Comparison of ENCODE assay signal across 17 mouse cellular contexts in genomic region chr4:117906196-117906595, GRCm38 (mm10). TPM values are rescaled to one million over a fixed set of nuclear protein-coding genes. Genes with fewer than 3 reads are reported as not detected.
DNase-seq lines count a peak whose midpoint lies in the region; ATAC-seq lines count a peak whose summit lies in the region.
"Had no signal": no experiment of that assay in that cellular context is flagged by ENCODE, and none has a peak within 500 bp of the region (broad histone marks: within the 10 kb centered on the region; RNA-seq: fewer than 3 reads in every experiment).

No protein-coding gene starts in this region.

- no peaks in the 10 kb centered on the region for H3K9me3 ChIP-seq in forebrain, embryonic 15.5 days
- no peaks in the 10 kb centered on the region for H3K9me3 ChIP-seq in forebrain, embryonic 12.5 days
- H3K9me3 ChIP-seq in lung, embryonic 16.5 days (ENCODE audit: control insufficient read depth, low read length), result no peaks in the 10 kb centered on the region
- H3K9me3 ChIP-seq in hindbrain, embryonic 10.5 days, result no peaks in the 10 kb centered on the region
- H3K9me3 ChIP-seq in hindbrain, embryonic 16.5 days (ENCODE audit: control insufficient read depth, low read length), result no peaks in the 10 kb centered on the region
- H3K9me3 ChIP-seq: embryonic facial prominence, embryonic 15.5 days; limb, embryonic 10.5 days; liver, embryonic 15.5 days had no signal

- DNase-seq in 3T3-L1 (ENCODE audit: low read depth, low spot score), result peak; percentile 79
- no peak for DNase-seq in hindbrain, embryonic 10.5 days (ENCODE audit: low spot score)
- DNase-seq: cerebellum, postnatal 14 days; heart, postnatal 36 days; kidney, postnatal 10 days; thymus, adult 2 months had no signal

- WGBS in forebrain, embryonic 15.5 days, result 79% methylated on average over 3 of the region's 3 CpGs
- WGBS in forebrain, embryonic 12.5 days, result 95% methylated on average over 3 of the region's 3 CpGs
- WGBS in lung, embryonic 16.5 days, result 45% methylated on average over 3 of the region's 3 CpGs
- WGBS in hindbrain, embryonic 10.5 days, result 93% methylated on average over 3 of the region's 3 CpGs
- 88% methylated on average over 3 of the region's 3 CpGs for WGBS in hindbrain, embryonic 16.5 days

- H3K27ac ChIP-seq in forebrain, embryonic 15.5 days (replicated peaks), result 0 out of 2 replicates have a peak overlapping the region, but pooled peaks have one; percentile 8
- no peak overlapping the region for H3K27ac ChIP-seq in forebrain, embryonic 12.5 days
- peak overlapping the region; percentile 49; the same call in 1 of the 2 replicates for H3K27ac ChIP-seq in brown adipose tissue, adult 24 weeks (replicated peaks; ENCODE audit: low read depth, low read length)
- no peak overlapping the region for H3K27ac ChIP-seq in lung, embryonic 16.5 days (ENCODE audit: low read length)
- H3K27ac ChIP-seq in hindbrain, embryonic 10.5 days, result no peak overlapping the region
- H3K27ac ChIP-seq in hindbrain, embryonic 16.5 days (ENCODE audit: low read depth, low read length), result no peak overlapping the region
- H3K27ac ChIP-seq: embryonic facial prominence, embryonic 15.5 days; limb, embryonic 10.5 days; liver, embryonic 15.5 days had no signal

- no peaks in the 10 kb centered on the region for H3K27me3 ChIP-seq in forebrain, embryonic 15.5 days
- no peaks in the 10 kb centered on the region for H3K27me3 ChIP-seq in forebrain, embryonic 12.5 days
- H3K27me3 ChIP-seq in lung, embryonic 16.5 days (ENCODE audit: control insufficient read depth, insufficient read depth, low read depth, low read length), result no peaks in the 10 kb centered on the region
- no peaks in the 10 kb centered on the region for H3K27me3 ChIP-seq in hindbrain, embryonic 10.5 days (ENCODE audit: insufficient read depth, poor library complexity, severe bottlenecking)
- H3K27me3 ChIP-seq in hindbrain, embryonic 16.5 days (replicated peaks; ENCODE audit: control insufficient read depth, insufficient read depth, low read length), result no peaks in the 10 kb centered on the region
- H3K27me3 ChIP-seq: embryonic facial prominence, embryonic 15.5 days; liver, embryonic 15.5 days had no signal

- no peak for ATAC-seq in forebrain, embryonic 15.5 days (replicated peaks)
- no peak for ATAC-seq in forebrain, embryonic 12.5 days (ENCODE audit: low FRiP score)
- peak; percentile 84 for ATAC-seq in lung, embryonic 16.5 days (ENCODE audit: low read depth)
- ATAC-seq in activated CD4-positive, CD25-positive, alpha-beta regulatory T cell, adult 4 months, result no peak
- ATAC-seq in hindbrain, embryonic 16.5 days, result no peak

- no peak overlapping the region for H3K4me3 ChIP-seq in forebrain, embryonic 15.5 days
- no peak overlapping the region for H3K4me3 ChIP-seq in forebrain, embryonic 12.5 days (replicated peaks)
- no peak overlapping the region for H3K4me3 ChIP-seq in brown adipose tissue, adult 24 weeks (ENCODE audit: insufficient read depth, low read depth, low read length)
- no peak overlapping the region for H3K4me3 ChIP-seq in lung, embryonic 16.5 days (ENCODE audit: low read length)
- H3K4me3 ChIP-seq in hindbrain, embryonic 10.5 days, result no peak overlapping the region
- no peak overlapping the region for H3K4me3 ChIP-seq in hindbrain, embryonic 16.5 days (ENCODE audit: low read length)
- H3K4me3 ChIP-seq: embryonic facial prominence, embryonic 15.5 days; limb, embryonic 10.5 days; liver, embryonic 15.5 days; myocyte had no signal

- H3K4me1 ChIP-seq in forebrain, embryonic 15.5 days, result peaks cover 48% of the 10 kb centered on the region
- peaks cover 32% of the 10 kb centered on the region for H3K4me1 ChIP-seq in forebrain, embryonic 12.5 days
- H3K4me1 ChIP-seq in brown adipose tissue, adult 24 weeks (ENCODE audit: control insufficient read depth, insufficient read depth, insufficient read length, low read length), result peaks cover 12% of the 10 kb centered on the region
- peaks cover 8% of the 10 kb centered on the region for H3K4me1 ChIP-seq in lung, embryonic 16.5 days (replicated peaks; ENCODE audit: control insufficient read depth, insufficient read depth, low read length)
- peaks cover 23% of the 10 kb centered on the region for H3K4me1 ChIP-seq in hindbrain, embryonic 10.5 days (replicated peaks)
- H3K4me1 ChIP-seq in hindbrain, embryonic 16.5 days (ENCODE audit: control insufficient read depth, insufficient read depth, low read depth, low read length), result peaks cover 30% of the 10 kb centered on the region

- no peak overlapping the region for H3K4me2 ChIP-seq in forebrain, embryonic 15.5 days (replicated peaks)
- no peak overlapping the region for H3K4me2 ChIP-seq in forebrain, embryonic 12.5 days
- H3K4me2 ChIP-seq in lung, embryonic 16.5 days (ENCODE audit: low read depth, low read length), result no peak overlapping the region
- H3K4me2 ChIP-seq in hindbrain, embryonic 16.5 days (ENCODE audit: low read length), result no peak overlapping the region
- H3K4me2 ChIP-seq: embryonic facial prominence, embryonic 15.5 days; liver, embryonic 15.5 days; midbrain, embryonic 11.5 days had no signal

- H3K36me3 ChIP-seq in forebrain, embryonic 15.5 days, result peaks cover 47% of the 10 kb centered on the region
- peaks cover 72% of the 10 kb centered on the region for H3K36me3 ChIP-seq in forebrain, embryonic 12.5 days (replicated peaks)
- peaks cover 27% of the 10 kb centered on the region for H3K36me3 ChIP-seq in lung, embryonic 16.5 days (ENCODE audit: control insufficient read depth, insufficient read depth, low read length)
- H3K36me3 ChIP-seq in hindbrain, embryonic 10.5 days, result peaks cover 93% of the 10 kb centered on the region
- peaks cover 34% of the 10 kb centered on the region for H3K36me3 ChIP-seq in hindbrain, embryonic 16.5 days (ENCODE audit: control insufficient read depth, insufficient read depth, low read length)

- H3K9ac ChIP-seq in forebrain, embryonic 15.5 days (replicated peaks), result no peak overlapping the region
- H3K9ac ChIP-seq in forebrain, embryonic 12.5 days, result no peak overlapping the region
- H3K9ac ChIP-seq in lung, embryonic 16.5 days (ENCODE audit: low read length), result no peak overlapping the region
- H3K9ac ChIP-seq in hindbrain, embryonic 16.5 days (ENCODE audit: low read depth, low read length), result no peak overlapping the region
- H3K9ac ChIP-seq: embryonic facial prominence, embryonic 15.5 days; liver, embryonic 15.5 days had no signal

RNA-seq across cellular contexts. Expression of gene Ipo13, which starts 8.6 kb away (rescaled TPM):
- polyA plus RNA-seq in forebrain, embryonic 15.5 days (2015; fragmentation: Nextera tagmentation; extraction: Ambion mirVana), result 69.3 and 75.5 TPM in 2 replicates
- polyA plus RNA-seq in forebrain, embryonic 12.5 days (2016; fragmentation: Nextera tagmentation; extraction: Ambion mirVana), result 70.8 and 71.4 TPM in 2 replicates
- polyA plus RNA-seq in brown adipose tissue, adult 24 weeks (2012; ENCODE audit: insufficient read depth, insufficient read length, missing spikeins), result 28.3 and 48.3 TPM in 2 replicates
- polyA plus RNA-seq in lung, embryonic 16.5 days (2015; fragmentation: Nextera tagmentation; extraction: Ambion mirVana), result 41.5 and 44.4 TPM in 2 replicates
- polyA plus RNA-seq in hindbrain, embryonic 10.5 days (2016; fragmentation: Nextera tagmentation; extraction: Ambion mirVana), result 71.1 and 79.5 TPM in 2 replicates
- 10 to 100 TPM; 13.7 to 15.6 TPM for polyA plus RNA-seq in activated CD4-positive, CD25-positive, alpha-beta regulatory T cell, adult 4 months (2017; shearing (Covaris generic))
- 63.1 and 76.2 TPM in 2 replicates for polyA plus RNA-seq in hindbrain, embryonic 16.5 days (2015; fragmentation: Nextera tagmentation; extraction: Ambion mirVana)

RNA-seq across cellular contexts. Expression of gene Dph2, which starts 14.4 kb away (rescaled TPM):
- polyA plus RNA-seq in forebrain, embryonic 15.5 days (2015; fragmentation: Nextera tagmentation; extraction: Ambion mirVana), result 26.8 and 29.4 TPM in 2 replicates
- polyA plus RNA-seq in forebrain, embryonic 12.5 days (2016; fragmentation: Nextera tagmentation; extraction: Ambion mirVana), result 26.7 and 27.0 TPM in 2 replicates
- polyA plus RNA-seq in brown adipose tissue, adult 24 weeks (2012; ENCODE audit: insufficient read depth, insufficient read length, missing spikeins), result 1.7 and 4.4 TPM in 2 replicates
- 16.2 and 17.9 TPM in 2 replicates for polyA plus RNA-seq in lung, embryonic 16.5 days (2015; fragmentation: Nextera tagmentation; extraction: Ambion mirVana)
- polyA plus RNA-seq in hindbrain, embryonic 10.5 days (2016; fragmentation: Nextera tagmentation; extraction: Ambion mirVana), result 27.1 and 27.5 TPM in 2 replicates
- polyA plus RNA-seq in activated CD4-positive, CD25-positive, alpha-beta regulatory T cell, adult 4 months (2017; shearing (Covaris generic)), result 10 to 100 TPM; 21.1 to 25.4 TPM
- 21.8 and 24.0 TPM in 2 replicates for polyA plus RNA-seq in hindbrain, embryonic 16.5 days (2015; fragmentation: Nextera tagmentation; extraction: Ambion mirVana)

RNA-seq across cellular contexts. Expression of gene Atp6v0b, which starts 19.1 kb away (rescaled TPM):
- polyA plus RNA-seq in forebrain, embryonic 15.5 days (2015; fragmentation: Nextera tagmentation; extraction: Ambion mirVana), result 460 and 461 TPM in 2 replicates
- polyA plus RNA-seq in forebrain, embryonic 12.5 days (2016; fragmentation: Nextera tagmentation; extraction: Ambion mirVana), result 233 TPM in 2 replicates
- polyA plus RNA-seq in brown adipose tissue, adult 24 weeks (2012; ENCODE audit: insufficient read depth, insufficient read length, missing spikeins), result 145 and 164 TPM in 2 replicates
- polyA plus RNA-seq in lung, embryonic 16.5 days (2015; fragmentation: Nextera tagmentation; extraction: Ambion mirVana), result 180 and 204 TPM in 2 replicates
- polyA plus RNA-seq in hindbrain, embryonic 10.5 days (2016; fragmentation: Nextera tagmentation; extraction: Ambion mirVana), result 208 and 263 TPM in 2 replicates
- 100 to 1,000 TPM in 1 of 2 experiments, 10 to 100 TPM in 1; 75.9 to 111 TPM for polyA plus RNA-seq in activated CD4-positive, CD25-positive, alpha-beta regulatory T cell, adult 4 months (2017; shearing (Covaris generic))
- 631 and 701 TPM in 2 replicates for polyA plus RNA-seq in hindbrain, embryonic 16.5 days (2015; fragmentation: Nextera tagmentation; extraction: Ambion mirVana)

RNA-seq across cellular contexts. Expression of gene B4galt2, which starts 22.9 kb away (rescaled TPM):
- polyA plus RNA-seq in forebrain, embryonic 15.5 days (2015; fragmentation: Nextera tagmentation; extraction: Ambion mirVana), result 45.2 and 52.6 TPM in 2 replicates
- polyA plus RNA-seq in forebrain, embryonic 12.5 days (2016; fragmentation: Nextera tagmentation; extraction: Ambion mirVana), result 36.4 and 36.9 TPM in 2 replicates
- 1.3 and 1.5 TPM in 2 replicates for polyA plus RNA-seq in brown adipose tissue, adult 24 weeks (2012; ENCODE audit: insufficient read depth, insufficient read length, missing spikeins)
- polyA plus RNA-seq in lung, embryonic 16.5 days (2015; fragmentation: Nextera tagmentation; extraction: Ambion mirVana), result 10.6 and 12.0 TPM in 2 replicates
- 22.7 and 31.7 TPM in 2 replicates for polyA plus RNA-seq in hindbrain, embryonic 10.5 days (2016; fragmentation: Nextera tagmentation; extraction: Ambion mirVana)
- not detected for polyA plus RNA-seq in activated CD4-positive, CD25-positive, alpha-beta regulatory T cell, adult 4 months (2017; shearing (Covaris generic))
- 64.4 and 65.6 TPM in 2 replicates for polyA plus RNA-seq in hindbrain, embryonic 16.5 days (2015; fragmentation: Nextera tagmentation; extraction: Ambion mirVana)

RNA-seq across cellular contexts. Expression of gene Artn, which starts 23.4 kb away (rescaled TPM):
- 0.10 and 0.28 TPM in 2 replicates for polyA plus RNA-seq in forebrain, embryonic 15.5 days (2015; fragmentation: Nextera tagmentation; extraction: Ambion mirVana)
- polyA plus RNA-seq in forebrain, embryonic 12.5 days (2016; fragmentation: Nextera tagmentation; extraction: Ambion mirVana), result 0.23 and 0.33 TPM in 2 replicates
- polyA plus RNA-seq in brown adipose tissue, adult 24 weeks (2012; ENCODE audit: insufficient read depth, insufficient read length, missing spikeins), result not detected in 2 replicates
- 3.2 and 3.7 TPM in 2 replicates for polyA plus RNA-seq in lung, embryonic 16.5 days (2015; fragmentation: Nextera tagmentation; extraction: Ambion mirVana)
- polyA plus RNA-seq in hindbrain, embryonic 10.5 days (2016; fragmentation: Nextera tagmentation; extraction: Ambion mirVana), result 1.4 and 1.8 TPM in 2 replicates
- not detected for polyA plus RNA-seq in activated CD4-positive, CD25-positive, alpha-beta regulatory T cell, adult 4 months (2017; shearing (Covaris generic))
- polyA plus RNA-seq in hindbrain, embryonic 16.5 days (2015; fragmentation: Nextera tagmentation; extraction: Ambion mirVana), result 0.90 and 1.2 TPM in 2 replicates

Comparison
In these comparisons a context has a peak if more than half of its experiments do, and no peak if none do; other contexts are left out.
1. H3K27ac ChIP-seq: peak in forebrain, embryonic 15.5 days (single experiment) and brown adipose tissue, adult 24 weeks (single experiment); none in forebrain, embryonic 12.5 days (single experiment), lung, embryonic 16.5 days (single experiment), hindbrain, embryonic 10.5 days (single experiment) and hindbrain, embryonic 16.5 days (single experiment).